Mouse (Mus musculus): ENCODE data around the gene Ror1. TPM values are rescaled to one million over a fixed set of nuclear protein-coding genes. Genes with fewer than 3 reads are reported as not detected.
A peak's percentile ranks its signal among the peaks of the same experiment; 100 is the strongest.

Ror1 gene
- total and polyA plus RNA-seq, 2 experiments from 2014 or later: 10.3 to 17.5 TPM

DNA sequence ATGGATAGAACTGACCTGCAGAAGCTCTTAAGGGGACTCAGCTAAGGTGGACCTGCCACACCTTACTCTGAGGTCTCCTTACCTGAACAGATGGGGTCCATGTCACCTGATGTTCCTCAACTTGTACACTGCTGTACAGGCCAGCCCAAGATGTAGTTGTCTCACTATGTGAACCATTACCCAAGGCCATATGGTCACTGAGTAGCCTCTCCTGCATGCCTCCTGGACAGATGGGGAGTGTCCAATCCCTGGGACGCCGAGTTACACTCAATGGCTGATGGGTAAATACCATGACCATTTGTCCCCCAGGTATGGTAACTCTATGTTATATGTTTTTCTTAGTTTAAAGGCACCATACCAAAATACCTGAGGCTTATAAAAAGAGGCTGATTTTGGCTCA lies 29.9 kb upstream of the Ror1 start:
- H3K9me3 ChIP-seq (replicated peaks; ENCODE audit: control insufficient read depth, low read length): no peaks in the 10 kb centered on the region
- H3K4me3 ChIP-seq (ENCODE audit: low read depth, low read length): no peak overlapping the region
- H3K4me2 ChIP-seq (ENCODE audit: low read depth, low read length): no peak overlapping the region
- 85% methylated on average over 2 of the region's 2 CpGs for WGBS
- no peaks in the 10 kb centered on the region for H3K27me3 ChIP-seq (ENCODE audit: control insufficient read depth, insufficient read depth, low read length)
- no peaks in the 10 kb centered on the region for H3K4me1 ChIP-seq (ENCODE audit: control insufficient read depth, insufficient read depth)
- H3K9ac ChIP-seq (replicated peaks; ENCODE audit: low read depth, low read length): no peak overlapping the region
- DNase-seq (ENCODE audit: low spot score) (no peak), ATAC-seq (ENCODE audit: insufficient read depth, low read depth) (no peak)
- TF ChIP-seq EP300 (IDR thresholded peaks at IDR 0.05; ENCODE audit: low read depth): no peak
- TF ChIP-seq CTCF (IDR thresholded peaks at IDR 0.05; ENCODE audit: low read depth): no peak
- H3K27ac ChIP-seq (ENCODE audit: low read depth): no peak overlapping the region
- H3K36me3 ChIP-seq (replicated peaks; ENCODE audit: control insufficient read depth, insufficient read depth, low read length): no peaks in the 10 kb centered on the region

DNA sequence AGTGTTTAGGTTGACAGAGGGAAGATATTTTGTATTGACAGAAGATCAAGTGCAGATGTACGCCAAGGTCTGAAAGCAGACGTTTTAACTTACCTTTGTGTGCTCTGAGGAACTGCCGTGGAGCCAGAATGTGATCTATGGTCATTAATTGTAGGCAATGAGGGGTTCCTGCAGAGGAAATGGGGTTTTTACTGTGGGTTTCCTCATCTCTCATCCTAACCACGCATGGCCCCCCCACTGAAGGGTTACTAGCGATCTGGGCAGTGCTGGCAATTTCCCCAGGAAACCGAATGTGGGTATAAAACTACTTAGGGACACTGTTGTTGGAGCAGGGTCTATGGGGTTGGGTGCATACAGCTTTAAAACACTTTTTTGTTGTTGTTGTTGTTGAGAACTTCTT lies 25.5 kb upstream of the Ror1 start:
- Histone ChIP-seq H3K9ac (replicated peaks; ENCODE audit: low read depth, low read length) (no peak overlapping the region), H3K4me1 (ENCODE audit: control insufficient read depth, insufficient read depth) (no peaks in the 10 kb centered on the region), H3K36me3 (replicated peaks; ENCODE audit: control insufficient read depth, insufficient read depth, low read length) (no peaks in the 10 kb centered on the region), H3K4me3 (ENCODE audit: low read depth, low read length) (no peak overlapping the region), H3K27ac (ENCODE audit: low read depth) (no peak overlapping the region), H3K4me2 (ENCODE audit: low read depth, low read length) (no peak overlapping the region), H3K27me3 (ENCODE audit: control insufficient read depth, insufficient read depth, low read length) (no peaks in the 10 kb centered on the region), H3K9me3 (replicated peaks; ENCODE audit: control insufficient read depth, low read length) (no peaks in the 10 kb centered on the region)
- ATAC-seq (ENCODE audit: insufficient read depth, low read depth) (no peak), DNase-seq (ENCODE audit: low spot score) (no peak)
- TF ChIP-seq CTCF (IDR thresholded peaks at IDR 0.05; ENCODE audit: low read depth) (no peak), EP300 (IDR thresholded peaks at IDR 0.05; ENCODE audit: low read depth) (no peak)
- WGBS: 69% methylated on average over 6 of the region's 6 CpGs

DNA sequence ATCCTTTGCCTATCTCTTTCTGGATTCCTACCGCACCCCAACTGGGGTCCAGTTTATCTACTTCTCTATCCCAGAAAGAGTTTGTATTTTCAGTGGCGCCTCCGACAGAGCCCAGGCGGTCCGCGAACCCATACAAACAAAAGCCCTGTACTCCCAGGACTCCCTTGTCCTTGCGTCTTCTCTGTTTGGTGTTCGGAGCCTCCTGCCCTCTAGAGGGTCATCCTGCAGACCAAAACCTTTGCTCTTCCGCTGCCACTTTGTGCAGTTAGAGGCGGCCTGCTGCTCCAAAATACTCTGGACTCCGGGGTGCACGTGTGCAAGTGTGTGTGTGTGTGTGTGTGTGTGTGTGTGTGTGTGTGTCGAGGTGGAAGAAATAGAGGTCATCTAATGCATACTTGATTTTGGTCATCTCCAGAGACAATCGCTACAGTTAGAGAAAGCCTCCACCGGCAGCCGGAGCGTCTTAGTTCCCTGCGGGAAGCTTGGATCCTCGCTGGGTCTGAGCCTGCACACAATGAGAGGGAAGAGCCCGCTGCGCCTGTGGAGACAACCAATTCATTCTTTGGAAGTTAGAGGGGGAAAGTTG lies 1.1 kb downstream of the Ror1 start:
- H3K9me3 ChIP-seq (replicated peaks; ENCODE audit: control insufficient read depth, low read length): no peaks in the 10 kb centered on the region
- peak overlapping the region; percentile 81 for H3K4me3 ChIP-seq (ENCODE audit: low read depth, low read length)
- peaks cover 23% of the 10 kb centered on the region for H3K4me1 ChIP-seq (ENCODE audit: control insufficient read depth, insufficient read depth)
- H3K4me2 ChIP-seq (ENCODE audit: low read depth, low read length): peak overlapping the region; percentile 78
- peak overlapping the region; percentile 79 for H3K9ac ChIP-seq (replicated peaks; ENCODE audit: low read depth, low read length)
- 2% methylated on average over 21 of the region's 21 CpGs for WGBS
- ATAC-seq (ENCODE audit: insufficient read depth, low read depth): no peak
- H3K27ac ChIP-seq (ENCODE audit: low read depth): peak overlapping the region; percentile 90
- no peak for TF ChIP-seq EP300 (IDR thresholded peaks at IDR 0.05; ENCODE audit: low read depth)
- TF ChIP-seq CTCF (IDR thresholded peaks at IDR 0.05; ENCODE audit: low read depth): no peak
- peak; percentile 30 for DNase-seq (ENCODE audit: low spot score)
- no peaks in the 10 kb centered on the region for H3K36me3 ChIP-seq (replicated peaks; ENCODE audit: control insufficient read depth, insufficient read depth, low read length)
- H3K27me3 ChIP-seq (ENCODE audit: control insufficient read depth, insufficient read depth, low read length): no peaks in the 10 kb centered on the region

DNA sequence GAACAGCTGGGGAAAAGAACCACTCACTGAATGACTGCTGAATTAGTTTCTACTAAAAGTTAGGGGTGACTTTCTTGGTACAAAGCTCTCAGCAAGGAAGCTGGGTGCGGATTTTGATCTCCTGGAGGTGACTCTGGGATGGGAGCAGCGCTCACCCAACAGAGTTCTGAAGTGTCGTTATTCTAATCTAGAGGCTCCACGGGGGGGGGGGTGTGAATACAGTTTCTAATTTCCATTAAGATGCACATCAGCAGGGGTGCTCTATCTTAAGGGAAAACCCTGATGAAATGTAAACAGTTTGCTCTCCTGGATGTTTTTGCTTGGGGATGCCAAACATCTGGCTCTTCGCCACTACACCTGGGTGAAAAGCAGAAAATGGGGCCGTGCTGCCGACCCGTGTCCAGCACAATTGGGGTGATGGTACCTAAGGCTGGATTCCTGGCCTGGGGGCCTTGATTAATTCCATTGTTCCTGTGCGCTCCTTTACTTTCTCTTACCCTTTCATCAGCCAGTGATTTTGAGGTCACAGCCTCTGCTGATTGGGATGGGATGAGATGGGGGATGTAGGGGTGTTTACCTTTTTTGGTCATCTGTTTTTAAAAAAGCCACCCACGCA lies 1.9 kb downstream of the Ror1 start:
- H3K36me3 ChIP-seq (replicated peaks; ENCODE audit: control insufficient read depth, insufficient read depth, low read length): no peaks in the 10 kb centered on the region
- ATAC-seq (ENCODE audit: insufficient read depth, low read depth) (no peak), DNase-seq (ENCODE audit: low spot score) (no peak)
- no peak for TF ChIP-seq EP300 (IDR thresholded peaks at IDR 0.05; ENCODE audit: low read depth)
- H3K9me3 ChIP-seq (replicated peaks; ENCODE audit: control insufficient read depth, low read length): no peaks in the 10 kb centered on the region
- no peaks in the 10 kb centered on the region for H3K27me3 ChIP-seq (ENCODE audit: control insufficient read depth, insufficient read depth, low read length)
- H3K9ac ChIP-seq (replicated peaks; ENCODE audit: low read depth, low read length): peak overlapping the region; percentile 79
- peaks cover 31% of the 10 kb centered on the region for H3K4me1 ChIP-seq (ENCODE audit: control insufficient read depth, insufficient read depth)
- peak overlapping the region; percentile 78 for H3K4me2 ChIP-seq (ENCODE audit: low read depth, low read length)
- WGBS: 38% methylated on average over 10 of the region's 10 CpGs
- H3K4me3 ChIP-seq (ENCODE audit: low read depth, low read length): peak overlapping the region; percentile 81
- no peak overlapping the region for H3K27ac ChIP-seq (ENCODE audit: low read depth)

DNA sequence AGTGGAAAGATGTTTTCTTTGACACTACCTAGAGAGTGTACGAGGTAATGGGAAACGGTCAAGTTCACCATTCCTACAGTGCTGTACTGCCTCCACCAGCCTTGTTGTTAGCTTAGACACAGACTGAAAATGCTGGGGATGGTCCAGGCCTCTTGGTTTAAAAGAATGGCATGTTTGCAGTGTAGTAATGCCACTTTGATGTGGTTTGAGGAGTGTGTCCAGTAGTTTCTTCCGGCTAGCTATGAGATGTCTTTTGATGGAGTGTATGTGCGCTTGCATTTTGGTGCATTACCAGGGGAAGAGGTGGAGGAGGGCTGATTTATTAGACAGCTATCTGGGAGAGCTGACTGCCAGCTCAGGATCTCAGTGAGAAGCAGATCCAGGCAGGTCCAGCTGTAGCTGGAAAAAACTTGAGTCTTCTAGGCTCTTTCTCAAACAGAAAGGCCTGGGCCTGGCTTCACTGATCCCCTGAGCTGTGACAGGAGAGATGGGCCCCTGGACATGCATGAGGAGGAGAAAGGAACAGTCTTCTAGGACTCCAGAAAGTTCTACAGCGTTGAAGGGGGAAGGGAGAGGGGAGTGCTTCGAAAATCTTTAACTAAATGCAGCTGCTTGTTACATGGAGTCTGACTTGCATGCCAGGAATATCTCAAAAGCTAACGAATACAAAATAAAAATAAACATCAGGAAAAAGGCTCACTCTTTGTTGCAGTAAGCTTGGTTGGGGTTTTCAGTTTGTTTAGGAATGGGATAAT lies 5.7 kb downstream of the Ror1 start:
- H3K9ac ChIP-seq (replicated peaks; ENCODE audit: low read depth, low read length): no peak overlapping the region
- 54% methylated on average over 7 of the region's 7 CpGs for WGBS
- peaks cover 50% of the 10 kb centered on the region for H3K4me1 ChIP-seq (ENCODE audit: control insufficient read depth, insufficient read depth)
- H3K9me3 ChIP-seq (replicated peaks; ENCODE audit: control insufficient read depth, low read length): no peaks in the 10 kb centered on the region
- no peaks in the 10 kb centered on the region for H3K27me3 ChIP-seq (ENCODE audit: control insufficient read depth, insufficient read depth, low read length)
- no peak overlapping the region; the same call in 1 of the 2 replicates for H3K4me2 ChIP-seq (ENCODE audit: low read depth, low read length)
- no peak for ATAC-seq (ENCODE audit: insufficient read depth, low read depth)
- no peak overlapping the region for H3K4me3 ChIP-seq (ENCODE audit: low read depth, low read length)
- peak overlapping the region; percentile 54 for H3K27ac ChIP-seq (ENCODE audit: low read depth)
- TF ChIP-seq EP300 (IDR thresholded peaks at IDR 0.05; ENCODE audit: low read depth) (no peak), CTCF (IDR thresholded peaks at IDR 0.05; ENCODE audit: low read depth) (no peak)
- peak; percentile 28 for DNase-seq (ENCODE audit: low spot score)
- no peaks in the 10 kb centered on the region for H3K36me3 ChIP-seq (replicated peaks; ENCODE audit: control insufficient read depth, insufficient read depth, low read length)
